Mouse (Mus musculus): Measurements from ENCODE around the gene Setd5.

The Setd5 gene

DNA sequence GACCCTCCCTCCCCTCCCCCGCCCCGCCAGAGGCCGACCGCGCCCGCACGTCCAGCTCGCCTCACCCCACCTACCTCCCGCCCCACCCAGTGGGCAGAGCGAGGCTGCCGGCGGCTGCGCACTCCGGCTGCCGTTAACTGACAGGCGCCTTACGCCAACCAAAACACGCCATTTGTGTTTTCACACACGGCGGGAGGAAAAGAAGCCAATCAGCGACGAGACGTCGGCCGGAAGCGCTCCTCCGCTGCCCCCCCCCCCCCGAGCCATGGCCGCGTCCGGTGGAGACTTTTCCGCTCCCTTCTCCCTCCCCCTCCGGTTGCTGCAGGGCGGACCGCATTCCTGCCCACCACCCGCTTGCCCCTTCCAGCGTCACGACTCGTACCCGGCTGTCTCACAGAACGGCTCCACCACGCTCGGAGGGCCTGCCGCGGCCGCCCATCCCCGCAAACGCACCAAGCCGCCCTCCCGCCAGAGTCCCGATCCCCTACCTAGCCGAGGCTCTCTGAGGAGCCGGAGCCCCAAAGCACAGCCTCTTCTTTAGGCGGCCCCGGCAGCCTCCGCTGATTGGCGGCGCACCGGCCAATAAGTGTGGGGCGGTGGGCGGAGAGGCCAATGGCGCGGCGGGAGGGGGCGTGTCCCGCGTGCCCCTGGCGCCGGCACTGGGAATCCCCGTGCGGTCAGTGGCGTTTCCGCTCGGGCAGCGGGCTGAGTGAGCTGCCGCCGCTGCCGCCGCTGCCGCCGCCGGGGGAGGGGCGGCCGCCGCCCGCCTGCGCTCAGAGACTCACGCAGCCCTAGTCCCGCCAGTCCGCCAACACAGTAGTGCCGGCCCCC lies at the start of gene Setd5:
Gene Setd5, plus strand, starts transcription at position 680 of the 831 bp plus-strand sequence.
- DNase-seq: peak; percentile 98

DNA sequence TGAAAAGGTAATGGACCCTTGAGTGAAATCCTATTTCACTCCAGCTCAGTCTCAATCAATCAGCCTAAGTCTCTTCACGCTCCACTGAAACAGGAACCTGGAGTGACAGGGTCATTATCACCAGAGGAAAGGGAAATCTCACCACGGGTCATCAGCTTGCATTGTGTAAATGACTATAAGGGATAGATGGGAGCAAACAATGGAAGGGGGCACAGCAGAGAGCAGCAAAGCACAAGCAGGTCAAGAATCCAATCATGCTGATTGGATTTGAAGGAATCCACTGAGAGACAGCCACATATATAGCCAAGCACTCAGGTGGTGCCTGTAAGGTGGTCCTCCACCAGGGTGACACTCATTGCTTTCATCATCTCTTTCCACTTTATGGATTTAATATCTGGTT lies 49.7 kb upstream of the Setd5 start:
- DNase-seq: no peak

DNA sequence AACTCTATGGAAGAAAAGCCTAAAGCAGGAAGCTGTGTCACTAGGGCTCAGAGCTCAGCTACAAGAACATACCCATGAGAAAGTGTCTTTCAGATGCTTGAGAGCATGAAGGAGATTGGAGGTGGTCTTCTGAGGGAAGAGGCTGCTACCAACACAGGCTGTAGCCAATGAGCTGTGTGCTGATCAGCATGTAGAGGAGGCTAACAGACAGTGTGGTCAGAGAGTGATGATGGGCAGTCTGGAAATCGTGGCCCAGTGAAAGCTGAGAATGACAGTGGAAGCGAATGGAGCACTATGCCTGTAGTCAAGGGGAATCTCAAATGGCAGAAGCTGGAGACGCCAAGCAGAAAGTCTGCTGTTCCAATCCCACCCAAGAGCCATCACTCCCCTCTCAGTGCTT lies 48.2 kb upstream of the Setd5 start:
- no peak for DNase-seq

DNA sequence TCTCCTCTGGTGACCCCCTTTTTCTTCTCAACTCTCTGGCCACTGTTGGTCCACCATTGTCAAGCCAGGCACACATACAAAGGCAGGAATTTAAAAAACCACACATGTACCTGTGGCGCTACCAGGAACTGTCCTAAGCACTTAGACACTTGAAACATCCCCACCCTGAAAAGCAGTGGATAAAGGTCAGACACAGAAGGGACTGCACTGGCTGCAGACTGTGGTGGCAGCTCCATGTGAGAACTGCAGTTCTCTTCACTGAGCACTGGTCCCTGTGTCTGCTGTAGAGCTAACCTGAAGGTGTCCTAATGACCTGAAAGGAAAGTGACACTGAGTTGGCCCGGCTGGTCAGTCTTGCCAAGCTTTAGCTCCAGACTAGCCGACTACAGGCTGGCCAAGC lies 46.6 kb upstream of the Setd5 start:
- DNase-seq: no peak

DNA sequence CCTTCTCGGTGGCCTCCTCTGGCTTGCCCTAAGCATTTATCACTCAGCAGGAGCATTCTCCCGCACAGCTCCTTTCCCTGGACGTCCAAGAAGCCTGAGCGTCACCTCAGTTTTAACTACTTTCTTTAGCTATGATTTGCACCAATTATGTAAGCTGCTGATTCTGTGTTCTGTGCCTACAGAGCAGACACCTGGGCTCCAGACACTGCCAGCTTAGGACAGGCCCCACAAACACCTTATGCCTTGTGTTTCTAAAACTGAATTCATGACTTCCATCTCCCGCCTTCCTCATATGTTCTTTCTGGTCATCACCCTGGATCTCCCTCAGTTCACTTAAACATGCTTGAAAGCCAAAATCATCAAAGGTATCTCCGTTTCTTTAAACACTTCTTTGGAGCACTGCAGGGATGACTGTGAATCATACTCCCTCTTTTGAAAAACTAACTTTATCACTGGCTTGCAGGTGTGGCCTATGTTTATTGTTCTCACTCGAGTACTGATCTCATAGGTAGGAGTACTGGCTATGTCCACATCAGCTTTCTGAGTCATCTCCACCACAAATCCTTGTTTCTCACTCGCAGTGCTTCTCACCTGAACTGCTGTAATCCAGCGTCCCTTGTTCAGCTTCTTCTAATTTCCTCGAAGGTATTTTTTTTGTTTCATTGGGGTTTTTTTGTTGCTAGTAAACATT lies 46.0 kb upstream of the Setd5 start:
- DNase-seq: peak; percentile 34

DNA sequence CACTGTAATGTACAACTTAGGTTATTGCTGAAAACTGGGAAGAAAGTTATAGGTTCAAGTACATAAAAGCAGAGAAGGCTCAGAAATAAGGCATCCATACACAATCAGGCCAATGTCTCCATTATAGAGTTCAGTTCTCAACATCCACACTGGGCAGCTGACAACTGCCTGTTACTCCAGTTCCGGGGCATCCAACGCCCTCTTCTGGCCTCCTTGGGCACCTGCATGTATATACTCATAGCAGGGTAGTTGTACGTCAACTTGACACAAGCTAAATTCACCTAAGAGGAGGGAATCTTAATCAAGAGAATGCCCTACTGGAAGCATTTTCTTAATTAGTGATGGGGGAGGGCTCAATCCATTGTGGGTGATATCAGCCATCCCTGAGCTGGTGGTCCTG lies 45.0 kb upstream of the Setd5 start:
- DNase-seq: no peak

DNA sequence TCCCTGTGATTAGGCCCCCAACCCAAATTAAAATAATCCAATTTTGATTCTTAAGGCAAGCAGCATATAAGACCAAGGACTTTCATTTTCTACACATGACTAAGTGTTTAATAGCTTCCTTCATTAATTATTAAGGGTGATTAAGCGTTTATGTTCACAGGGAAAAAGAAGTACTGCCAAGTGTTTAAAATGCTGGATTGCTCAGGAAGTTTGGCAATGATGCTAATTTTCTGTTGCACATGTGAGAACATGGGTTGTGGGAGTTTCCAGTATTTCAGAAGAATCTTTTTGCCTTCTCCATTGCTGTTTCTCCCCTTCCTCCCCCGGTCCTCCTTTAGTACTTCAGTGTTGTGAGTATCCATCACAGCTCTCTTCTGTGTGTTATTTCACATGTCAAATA lies 44.0 kb upstream of the Setd5 start:
- DNase-seq: no peak

DNA sequence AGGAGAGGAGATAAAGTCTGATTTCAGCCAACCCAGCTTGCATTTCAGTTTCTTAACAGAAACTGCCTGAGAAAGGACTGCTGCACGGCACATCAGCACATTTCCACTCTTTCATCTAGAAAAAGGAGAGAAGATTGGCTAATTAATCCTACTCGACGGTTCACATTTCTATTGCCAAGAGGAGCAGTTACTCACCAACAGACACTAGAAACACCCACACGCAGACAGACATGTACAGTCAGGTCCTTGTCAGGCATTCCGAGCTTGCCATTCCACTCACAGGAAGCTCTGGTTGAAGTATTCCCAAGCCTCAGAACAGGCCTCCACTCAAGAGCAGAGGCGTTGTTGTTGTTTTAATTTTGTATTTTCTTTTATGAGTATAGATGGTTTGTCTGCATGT lies 42.7 kb upstream of the Setd5 start:
- no peak for DNase-seq

DNA sequence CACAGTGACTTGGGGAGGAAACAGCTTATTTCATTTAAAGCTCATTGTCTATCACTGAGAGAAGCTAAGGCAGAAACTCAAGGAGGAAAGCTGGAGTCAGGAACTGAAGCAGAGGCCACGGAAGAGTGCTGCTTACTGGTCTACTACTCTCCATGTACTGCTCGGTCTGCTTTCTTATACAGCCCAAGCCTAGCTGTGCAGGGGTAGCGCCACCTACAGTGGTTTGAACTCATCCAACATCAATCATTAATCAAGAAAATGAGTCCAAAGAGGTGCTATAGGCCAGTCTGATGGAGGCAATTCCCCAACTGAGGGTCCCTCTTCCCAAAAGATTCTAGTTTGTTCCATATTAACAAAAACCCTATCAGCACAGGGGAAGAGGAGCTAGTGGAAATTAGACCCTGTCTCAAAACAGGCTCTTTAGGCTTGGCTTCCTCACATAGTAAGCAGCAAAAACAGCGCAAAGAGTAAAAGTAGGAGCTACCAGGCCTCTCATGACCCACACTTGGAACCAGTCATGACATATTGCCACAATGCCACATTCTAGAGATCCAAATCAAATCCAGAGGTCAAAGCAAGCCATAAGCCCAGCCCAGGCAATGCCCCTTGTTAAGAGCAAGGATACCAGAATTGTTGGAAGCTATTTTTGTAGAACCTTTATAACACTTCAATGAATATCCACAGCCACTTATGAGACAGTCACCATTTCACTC lies 40.5 kb upstream of the Setd5 start:
- no peak for DNase-seq

DNA sequence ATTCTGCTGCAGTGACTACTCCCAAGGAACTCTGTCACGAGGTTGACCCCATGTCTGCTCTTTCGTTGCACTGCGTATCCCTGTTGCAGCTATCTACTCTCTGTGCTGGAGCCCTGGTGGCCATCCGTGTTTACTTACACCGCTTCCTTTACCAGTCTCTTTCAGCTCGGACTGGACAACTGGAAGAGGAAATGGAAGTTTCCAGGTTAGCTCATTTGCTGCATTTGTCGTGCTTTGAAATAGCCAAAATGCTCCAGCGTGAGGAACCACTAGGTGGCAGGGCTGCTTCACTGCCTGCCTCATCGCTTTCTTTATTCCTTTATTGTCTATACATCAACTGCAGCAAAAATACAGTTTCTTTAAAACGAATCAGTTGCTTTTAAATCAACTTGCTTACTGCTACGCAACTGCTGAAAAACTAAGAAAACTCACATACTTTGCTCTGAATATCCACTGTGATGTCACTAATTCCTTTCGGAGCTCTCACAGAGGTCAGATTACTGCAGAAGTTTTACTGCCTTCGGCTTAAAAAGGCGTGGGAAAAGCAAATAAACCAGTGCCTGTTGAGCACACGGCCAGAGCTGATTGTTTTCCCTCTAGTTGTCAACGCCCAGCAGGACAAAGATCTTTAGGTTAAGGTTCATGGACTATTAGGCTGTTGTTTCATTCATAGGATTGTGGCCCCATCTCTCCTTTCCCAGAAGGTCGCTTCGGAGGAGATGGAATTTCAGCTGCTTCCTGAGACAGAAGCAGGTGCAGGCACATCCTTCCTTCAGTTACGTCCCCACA lies 39.0 kb upstream of the Setd5 start:
- DNase-seq: peak; percentile 49

DNA sequence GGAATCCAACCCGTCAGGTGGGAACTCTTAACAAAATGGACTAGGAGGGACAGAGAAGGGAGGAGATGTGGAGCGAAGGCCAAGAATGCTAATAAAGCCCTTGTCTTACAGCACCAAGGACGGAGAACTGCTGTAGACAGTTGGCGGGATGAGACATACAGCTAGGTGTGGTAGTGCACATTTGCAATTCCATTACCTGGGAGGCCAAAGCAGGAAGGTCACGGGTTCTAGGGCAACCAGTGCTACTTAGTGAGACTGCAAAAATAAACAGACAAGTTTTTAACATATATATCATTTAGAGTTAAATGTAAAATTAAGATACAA lies 38.5 kb upstream of the Setd5 start:
- no peak for DNase-seq

DNA sequence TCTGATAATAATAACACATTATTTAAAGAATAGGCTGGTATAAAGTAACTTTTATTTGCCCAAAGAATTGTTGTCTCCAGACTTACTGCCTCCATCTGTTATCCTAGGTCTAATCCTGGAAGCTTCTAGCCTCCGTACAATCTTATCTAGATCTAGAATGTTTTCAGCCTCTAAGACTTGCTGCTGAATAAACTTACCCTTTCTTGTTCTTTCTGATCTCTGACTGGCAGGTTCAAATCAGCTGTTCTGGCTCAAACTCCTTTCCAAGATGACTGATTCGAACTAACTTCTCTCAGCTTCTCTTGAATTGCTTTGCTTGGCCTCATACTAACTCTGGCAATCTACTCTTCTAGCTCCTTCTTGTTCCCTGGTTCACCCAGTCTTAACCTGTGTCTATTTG lies 36.8 kb upstream of the Setd5 start:
- no peak for DNase-seq

DNA sequence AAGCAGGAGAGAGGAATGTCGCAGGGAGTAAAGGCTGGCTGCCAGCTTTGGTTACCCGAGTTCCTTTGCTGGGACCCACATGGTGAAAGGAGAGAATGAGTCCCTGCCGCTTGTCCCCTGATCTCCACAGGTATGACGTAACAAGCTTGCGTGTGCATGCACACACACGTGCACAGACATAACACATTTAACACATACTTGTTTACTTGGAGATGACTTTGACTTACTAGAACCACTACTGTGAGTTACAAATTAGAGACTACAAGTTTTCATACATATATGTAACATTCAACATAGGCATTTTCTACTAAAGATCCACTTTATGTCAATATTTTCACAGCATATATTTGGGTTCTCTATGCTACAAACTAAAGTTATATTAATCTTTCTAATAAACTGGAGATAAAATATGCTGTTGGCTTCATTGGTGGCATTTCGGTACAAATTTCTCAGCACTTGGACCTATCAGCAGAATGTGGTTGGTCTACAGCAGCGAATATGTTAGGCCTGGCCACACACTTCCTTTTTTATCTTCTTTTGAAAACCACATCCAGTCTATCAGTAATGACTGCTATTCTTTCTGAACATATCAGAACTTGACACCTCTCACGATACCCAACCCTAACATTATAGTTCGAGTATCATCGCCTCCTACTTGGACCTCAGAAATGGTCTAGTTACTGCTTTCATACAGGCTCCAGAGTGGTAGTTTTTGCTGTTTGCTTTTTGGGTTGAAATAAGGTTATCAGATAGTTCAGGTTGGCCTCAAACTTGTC lies 35.8 kb upstream of the Setd5 start:
- DNase-seq: no peak

DNA sequence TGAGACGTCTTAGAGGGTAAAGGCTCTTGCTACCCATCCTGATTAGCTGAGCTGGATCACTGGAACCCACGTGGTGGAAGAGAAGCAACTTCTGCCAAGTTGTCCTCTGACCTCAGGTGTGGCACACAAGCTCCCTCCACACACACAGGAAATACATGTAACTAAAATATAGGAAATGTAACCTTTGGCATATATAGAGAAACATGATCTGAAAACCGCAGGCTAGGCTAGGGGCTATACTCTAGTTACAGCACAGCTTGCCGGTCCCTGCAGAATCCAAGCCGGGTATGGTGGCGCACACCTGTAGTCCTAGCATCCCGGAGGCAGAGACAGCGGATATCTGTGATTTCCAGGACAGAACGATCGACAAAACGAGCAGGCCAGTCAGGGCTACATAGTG lies 31.6 kb upstream of the Setd5 start:
- no peak for DNase-seq

DNA sequence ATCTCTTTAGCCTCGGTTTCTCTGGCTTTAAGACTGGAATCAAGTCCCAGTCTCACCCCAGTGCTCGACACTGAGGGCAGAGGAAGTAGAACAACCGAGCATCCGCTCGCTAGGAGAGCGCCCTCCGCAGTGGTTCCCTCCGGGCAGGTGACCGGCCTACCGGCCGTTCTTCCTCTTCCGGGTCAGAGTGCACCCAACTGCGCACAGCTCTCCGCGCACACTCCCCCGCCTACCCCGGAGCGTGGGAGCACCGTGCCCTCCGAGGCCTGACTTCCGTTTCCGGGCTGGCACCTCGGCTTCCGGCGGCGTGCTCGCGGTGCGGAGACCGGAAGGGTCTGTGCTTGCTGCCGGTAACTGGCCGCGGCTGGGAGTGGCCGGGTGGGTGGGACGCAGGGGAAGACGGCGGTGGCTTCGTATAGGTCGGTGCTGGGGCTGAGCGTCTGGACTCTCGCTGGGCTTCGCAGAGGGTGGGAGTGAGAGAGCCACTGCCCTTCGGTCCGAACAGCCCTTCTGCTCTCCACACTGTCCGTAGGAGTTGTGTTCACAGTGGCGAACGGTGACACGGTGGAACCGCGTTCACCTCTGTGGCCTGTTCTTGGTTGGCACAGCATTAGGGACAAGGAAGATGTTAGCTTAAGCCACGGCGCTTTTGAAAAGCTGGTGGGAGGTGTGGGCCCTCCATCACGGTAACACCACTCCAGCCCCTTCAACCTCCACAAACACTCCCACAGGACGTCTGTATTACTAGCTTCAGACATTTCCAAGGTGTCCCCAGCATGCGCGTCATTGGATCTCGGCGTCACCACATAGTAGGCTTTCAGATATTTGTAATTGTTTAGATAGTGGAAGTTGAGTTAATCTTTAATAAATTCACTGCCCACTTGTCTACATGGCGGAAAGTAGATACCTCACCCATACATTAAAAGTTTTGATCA lies 30.9 kb upstream of the Setd5 start, which contains the start of gene Thumpd3:
Gene Thumpd3, plus strand, starts transcription at position 185 of the 935 bp plus-strand sequence.
- DNase-seq: peak; percentile 97

DNA sequence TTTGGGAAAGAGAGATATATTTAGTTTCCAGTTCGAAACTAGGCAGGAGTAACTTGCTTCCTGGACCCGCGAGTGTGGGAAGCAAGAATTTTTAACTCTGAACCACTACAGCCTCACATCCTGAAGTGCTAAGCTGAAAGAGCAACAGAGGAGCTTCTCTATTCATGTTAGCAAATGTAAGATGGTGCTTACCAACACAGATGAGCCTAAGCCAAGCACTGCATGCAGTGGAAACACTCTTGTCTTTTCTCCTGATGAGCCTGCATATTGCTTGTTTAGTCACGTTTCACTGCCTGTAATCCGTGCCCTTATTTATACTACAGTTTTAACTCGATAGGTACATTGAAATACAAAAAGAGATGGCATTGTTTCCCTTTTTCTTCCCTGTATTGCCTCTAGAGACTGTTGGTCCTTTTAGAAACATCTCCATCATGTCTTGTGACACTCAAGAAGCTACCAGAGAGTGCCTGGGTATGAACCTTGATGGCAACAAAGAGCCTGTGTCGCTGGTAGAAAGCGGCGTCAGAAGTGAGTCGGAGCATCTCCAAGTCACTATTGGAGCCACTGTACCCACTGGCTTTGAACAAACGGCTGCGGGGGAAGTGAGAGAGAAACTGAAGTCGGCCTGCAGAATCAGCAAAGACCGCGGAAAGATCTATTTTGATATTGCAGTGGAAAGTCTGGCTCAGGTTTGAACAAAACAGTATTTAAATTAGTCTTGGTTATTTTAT lies 30.0 kb upstream of the Setd5 start:
- DNase-seq: no peak

DNA sequence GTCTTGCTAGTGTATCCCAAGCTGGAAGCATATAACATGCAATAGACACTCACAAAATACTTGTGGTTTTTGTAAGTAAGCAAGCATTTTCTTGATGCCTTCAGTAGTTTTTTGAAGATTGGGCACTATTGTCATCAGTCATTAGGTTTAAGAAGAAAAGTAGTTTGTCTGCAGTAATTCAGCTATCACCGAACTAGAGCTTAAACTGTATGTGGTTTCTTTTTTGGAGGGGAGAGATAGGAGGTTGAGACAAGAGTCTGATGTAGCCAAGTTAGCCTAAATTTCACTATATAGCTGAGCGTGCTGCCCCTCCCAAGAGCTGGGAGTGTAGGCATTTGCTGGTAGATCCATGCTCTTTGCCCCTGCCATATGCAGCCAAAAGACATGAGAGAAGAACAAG lies 28.8 kb upstream of the Setd5 start:
- no peak for DNase-seq

DNA sequence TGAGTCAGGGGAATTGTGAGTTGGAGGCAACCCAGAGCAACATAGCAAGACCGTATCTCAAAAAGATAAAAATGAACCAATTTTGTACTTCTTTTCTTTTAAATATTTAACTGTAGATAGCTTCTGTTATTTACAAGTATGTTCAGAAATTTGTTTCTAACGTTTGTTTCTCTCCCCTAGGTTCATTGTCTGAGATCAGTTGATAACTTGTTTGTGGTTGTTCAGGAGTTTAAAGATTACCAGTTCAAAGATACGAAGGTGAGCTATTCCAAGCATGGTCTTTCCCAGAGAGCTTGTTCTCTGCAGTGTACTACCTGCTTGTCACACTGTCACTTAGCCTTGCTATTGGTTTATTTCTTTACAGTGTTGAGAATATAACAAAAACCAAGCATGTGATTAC lies 28.0 kb upstream of the Setd5 start:
- DNase-seq: no peak

DNA sequence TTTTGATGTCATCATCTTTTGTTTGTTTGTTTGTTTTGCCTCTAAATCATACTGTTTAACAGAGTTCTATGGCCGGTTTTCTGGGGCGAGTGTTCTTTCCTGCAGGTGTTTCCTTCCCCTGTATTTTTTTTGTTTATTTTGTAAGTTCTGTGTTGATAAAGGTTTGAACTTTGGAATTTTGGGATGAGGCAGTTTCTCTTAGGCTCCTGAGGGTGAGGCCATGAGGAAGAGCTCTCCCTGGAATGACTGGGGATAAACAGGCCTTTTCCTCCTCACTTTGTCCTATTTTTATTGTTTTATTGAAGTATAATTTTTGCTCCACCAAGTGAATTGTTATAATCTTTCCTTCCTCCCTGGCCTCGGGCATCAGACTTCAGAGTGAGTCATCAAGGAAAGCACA lies 24.2 kb upstream of the Setd5 start:
- DNase-seq: no peak

DNA sequence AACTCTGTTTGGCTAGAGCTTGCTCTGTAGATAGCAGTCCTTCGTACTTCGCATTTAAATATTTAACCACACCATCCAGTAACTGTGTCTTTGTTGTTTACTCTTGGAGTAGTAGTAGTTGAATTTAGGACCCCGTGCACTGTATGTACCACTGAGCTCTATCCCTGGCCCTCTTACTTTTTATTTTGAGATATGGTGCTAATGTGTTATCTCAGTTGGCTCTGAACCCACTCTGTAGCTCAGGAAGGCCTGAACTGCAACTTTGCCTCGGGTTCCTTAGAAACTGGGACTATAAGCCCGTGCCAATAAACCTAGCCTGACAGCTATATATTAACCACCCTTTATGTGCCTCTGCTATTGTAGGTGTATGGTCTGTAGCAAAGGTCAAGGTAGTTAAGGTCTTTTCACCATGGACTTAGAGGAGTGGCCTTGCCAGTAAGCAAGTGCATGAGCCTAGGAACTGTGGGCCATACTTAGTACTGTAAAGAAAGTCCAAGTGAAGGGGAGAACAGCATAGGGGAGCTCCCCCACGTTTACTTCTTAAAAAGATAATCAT lies 22.5 kb upstream of the Setd5 start:
- DNase-seq: no peak
